Mouse (Mus musculus) neural tube, embryonic 11.5 days (tissue): ENCODE data around the gene Cela3a. TPM values are rescaled to one million over a fixed set of nuclear protein-coding genes. Genes with fewer than 3 reads are reported as not detected.
A peak's percentile ranks its signal among the peaks of the same experiment; 100 is the strongest.

ENCODE experiments used
- ATAC-seq: fragments of 200-750 bp; cut with Nextera tagmentation; 2 replicates; pipeline ENCODE4 v1.8.0; 2017; ENCODE audit warnings: moderate number of reproducible peaks, mild to moderate bottlenecking, moderate TSS enrichment, moderate library complexity; ENCODE audit not compliant: insufficient read depth, low FRiP score, low TSS enrichment
- DNase-seq: peaks from one replicate; pipeline ENCODE4 v3.0.0-alpha.2; 2015; ENCODE audit warnings: low spot score
- H3K27ac ChIP-seq: fragments of 300-500 bp; sonication (generic); 2 replicates; pipeline ENCODE4 v1.5.1; 2014; ENCODE audit warnings: low read depth, mild to moderate bottlenecking, low read length
- H3K27me3 ChIP-seq: fragments of 300-500 bp; sonication (generic); 2 replicates; pipeline ENCODE4 v1.6.1; 2014; ENCODE audit warnings: mild to moderate bottlenecking, low read length, mixed read lengths; ENCODE audit not compliant: control insufficient read depth, insufficient read depth
- H3K36me3 ChIP-seq: fragments of 300-500 bp; sonication (generic); 2 replicates; pipeline ENCODE4 v1.6.1; 2014; ENCODE audit warnings: mild to moderate bottlenecking, low read length, moderate library complexity, mixed read lengths; ENCODE audit not compliant: control insufficient read depth, insufficient read depth
- H3K4me1 ChIP-seq: fragments of 300-500 bp; sonication (generic); 2 replicates; pipeline ENCODE4 v1.6.1; 2014; ENCODE audit warnings: low read length, mixed read lengths; ENCODE audit not compliant: control insufficient read depth, insufficient read depth
- H3K4me2 ChIP-seq: fragments of 300-500 bp; sonication (generic); 2 replicates; pipeline ENCODE4 v1.6.1; 2014; ENCODE audit warnings: low read depth, mild to moderate bottlenecking, moderate library complexity
- H3K4me3 ChIP-seq: fragments of 300-500 bp; sonication (generic); 2 replicates; pipeline ENCODE4 v1.5.1; 2014; ENCODE audit warnings: low read depth, low read length
- H3K9ac ChIP-seq: fragments of 300-500 bp; sonication (generic); 2 replicates; pipeline ENCODE4 v1.6.1; 2014; ENCODE audit warnings: mild to moderate bottlenecking, low read length
- H3K9me3 ChIP-seq: fragments of 300-500 bp; sonication (generic); 2 replicates; pipeline ENCODE4 v1.6.1; 2016; ENCODE audit warnings: low read length; ENCODE audit not compliant: control insufficient read depth
- WGBS: fragments of 180-500 bp; shearing (Covaris S2); extraction: QIAGEN DNeasy Blood & Tissue Kit; methylation state at CpG from one replicate; pipeline ENCODE4 v1.1.7; 2014; 5-methylcytosine and 5-hydroxymethylcytosine counted together
- polyA plus RNA-seq: library from polyadenylated mRNA; unstranded; fragments of >200 nt; fragmentation: Nextera tagmentation; extraction: Ambion mirVana; gene quantifications from 2 replicates; pipeline ENCODE4 v1.2.1, GENCODE M21; 2014

The Cela3a gene
- polyA plus RNA-seq, 1 experiment from 2014 or later: not detected

- Histone ChIP-seq H3K4me1 (no peaks in the 10 kb centered on the region), H3K27ac (no peak overlapping the region), H3K9ac (peak overlapping the region; percentile 20), H3K36me3 (no peaks in the 10 kb centered on the region), H3K27me3 (no peaks in the 10 kb centered on the region), H3K4me2 (peak overlapping the region; percentile 42), H3K9me3 (no peaks in the 10 kb centered on the region), H3K4me3 (peak overlapping the region; percentile 12; the same call in 1 of the 2 replicates)
- DNase-seq (peak; percentile 45), ATAC-seq (no peak)
- 15% methylated on average over 27 of the region's 29 CpGs for WGBS
Observed at GRCm38 (mm10) chr4:137369954-137370750, 39.4 kb downstream of the Cela3a start.

- 19% methylated on average over 1 of the region's 1 CpGs for WGBS
- Histone ChIP-seq H3K9me3 (no peaks in the 10 kb centered on the region), H3K36me3 (no peaks in the 10 kb centered on the region), H3K4me3 (no peak overlapping the region), H3K4me1 (no peaks in the 10 kb centered on the region), H3K27me3 (no peaks in the 10 kb centered on the region), H3K27ac (no peak overlapping the region), H3K4me2 (no peak overlapping the region), H3K9ac (no peak overlapping the region)
- ATAC-seq (no peak), DNase-seq (no peak)
Observed at GRCm38 (mm10) chr4:137368198-137368597, 41.4 kb downstream of the Cela3a start.

GRCm38 (mm10) chr4:137367275-137368088 lies 42.1 kb downstream of the Cela3a start:
- H3K9me3 ChIP-seq: no peaks in the 10 kb centered on the region
- H3K4me2 ChIP-seq: no peak overlapping the region
- no peak for ATAC-seq
- H3K27me3 ChIP-seq: no peaks in the 10 kb centered on the region
- H3K27ac ChIP-seq: no peak overlapping the region
- WGBS: 51% methylated on average over 5 of the region's 5 CpGs
- no peak for DNase-seq
- H3K4me3 ChIP-seq: no peak overlapping the region
- no peak overlapping the region for H3K9ac ChIP-seq
- H3K4me1 ChIP-seq: no peaks in the 10 kb centered on the region
- H3K36me3 ChIP-seq: no peaks in the 10 kb centered on the region

GRCm38 (mm10) chr4:137366097-137366496 lies 43.5 kb downstream of the Cela3a start:
- Histone ChIP-seq H3K27ac (no peak overlapping the region), H3K4me3 (no peak overlapping the region), H3K27me3 (no peaks in the 10 kb centered on the region), H3K9ac (no peak overlapping the region), H3K4me2 (no peak overlapping the region), H3K9me3 (no peaks in the 10 kb centered on the region), H3K36me3 (no peaks in the 10 kb centered on the region), H3K4me1 (no peaks in the 10 kb centered on the region)
- WGBS: 88% methylated on average over 4 of the region's 4 CpGs
- ATAC-seq (no peak), DNase-seq (no peak)

GRCm38 (mm10) chr4:137365356-137366062 lies 44.1 kb downstream of the Cela3a start:
- 86% methylated on average over 19 of the region's 19 CpGs for WGBS

GRCm38 (mm10) chr4:137364826-137365225 lies 44.8 kb downstream of the Cela3a start:
- WGBS: 91% methylated on average over 6 of the region's 6 CpGs
- H3K4me3 ChIP-seq: no peak overlapping the region

More at GRCm38 (mm10) chr4:137365356-137366062, 44.1 kb downstream of the Cela3a start:
- Histone ChIP-seq H3K4me1 (no peaks in the 10 kb centered on the region), H3K9ac (no peak overlapping the region), H3K4me2 (no peak overlapping the region), H3K27ac (no peak overlapping the region), H3K36me3 (no peaks in the 10 kb centered on the region), H3K27me3 (no peaks in the 10 kb centered on the region), H3K4me3 (no peak overlapping the region), H3K9me3 (no peaks in the 10 kb centered on the region)
- ATAC-seq: no peak
- no peak for DNase-seq

GRCm38 (mm10) chr4:137360996-137361395 lies 48.6 kb downstream of the Cela3a start:
- 70% methylated on average over 3 of the region's 3 CpGs for WGBS
- H3K9me3 ChIP-seq: no peaks in the 10 kb centered on the region

More at GRCm38 (mm10) chr4:137364826-137365225, 44.8 kb downstream of the Cela3a start:
- ATAC-seq (no peak), DNase-seq (no peak)
- Histone ChIP-seq H3K27ac (no peak overlapping the region), H3K36me3 (no peaks in the 10 kb centered on the region), H3K9ac (no peak overlapping the region), H3K4me2 (no peak overlapping the region), H3K27me3 (no peaks in the 10 kb centered on the region), H3K4me1 (no peaks in the 10 kb centered on the region), H3K9me3 (no peaks in the 10 kb centered on the region)

GRCm38 (mm10) chr4:137358291-137359002 lies 51.1 kb downstream of the Cela3a start:
- H3K27me3 ChIP-seq: no peaks in the 10 kb centered on the region
- no peak overlapping the region for H3K4me3 ChIP-seq
- DNase-seq (no peak), ATAC-seq (no peak)
- no peaks in the 10 kb centered on the region for H3K36me3 ChIP-seq
- H3K4me2 ChIP-seq: no peak overlapping the region
- no peak overlapping the region for H3K27ac ChIP-seq
- WGBS: 65% methylated on average over 14 of the region's 14 CpGs
- H3K4me1 ChIP-seq: peaks cover 6% of the 10 kb centered on the region; the same call in 1 of the 2 replicates
- H3K9ac ChIP-seq: no peak overlapping the region
- H3K9me3 ChIP-seq: no peaks in the 10 kb centered on the region

More at GRCm38 (mm10) chr4:137360996-137361395, 48.6 kb downstream of the Cela3a start:
- no peaks in the 10 kb centered on the region for H3K27me3 ChIP-seq
- DNase-seq: no peak
- no peak overlapping the region for H3K27ac ChIP-seq
- no peak for ATAC-seq
- no peak overlapping the region for H3K9ac ChIP-seq
- H3K36me3 ChIP-seq: no peaks in the 10 kb centered on the region
- no peaks in the 10 kb centered on the region; the same call in 1 of the 2 replicates for H3K4me1 ChIP-seq
- H3K4me3 ChIP-seq: no peak overlapping the region
- no peak overlapping the region for H3K4me2 ChIP-seq
